Mouse (Mus musculus): ENCODE measurements around the gene Grasp. TPM values are rescaled to one million over a fixed set of nuclear protein-coding genes. Genes with fewer than 3 reads are reported as not detected.

Grasp gene
- polyA plus RNA-seq, 2 experiments from 2014 or later: 0.47 TPM; not detected in 1

- ATAC-seq: peak; percentile 48
These were observed 28.8 kb upstream of the Grasp start for GRCm38 (mm10) chr15:101194951-101195823.

- ATAC-seq: no peak
These were observed 27.8 kb upstream of the Grasp start for GRCm38 (mm10) chr15:101196079-101196795.

- no peak for ATAC-seq
These were observed 27.0 kb upstream of the Grasp start for GRCm38 (mm10) chr15:101196961-101197360.

GRCm38 (mm10) chr15:101197497-101198179 is 26.4 kb upstream of the Grasp start:
- no peak for ATAC-seq

GRCm38 (mm10) chr15:101198218-101198617 is 25.8 kb upstream of the Grasp start:
- ATAC-seq: peak; percentile 93

GRCm38 (mm10) chr15:101198850-101199249 is 25.1 kb upstream of the Grasp start:
- no peak for ATAC-seq

- no peak for ATAC-seq
These were observed 23.2 kb upstream of the Grasp start for GRCm38 (mm10) chr15:101200777-101201295.

GRCm38 (mm10) chr15:101201414-101201813 is 22.6 kb upstream of the Grasp start:
- ATAC-seq: no peak

GRCm38 (mm10) chr15:101203673-101204072 is 20.3 kb upstream of the Grasp start:
- ATAC-seq: no peak

- ATAC-seq: no peak
These were observed 19.2 kb upstream of the Grasp start for GRCm38 (mm10) chr15:101204781-101205180.

GRCm38 (mm10) chr15:101210228-101210627 is 13.8 kb upstream of the Grasp start:
- ATAC-seq: peak; percentile 72

- no peak for ATAC-seq
These were observed 12.9 kb upstream of the Grasp start for GRCm38 (mm10) chr15:101210998-101211613.

- ATAC-seq: no peak
These were observed 11.6 kb upstream of the Grasp start for GRCm38 (mm10) chr15:101212435-101212834.

- ATAC-seq: no peak
These were observed 8.9 kb upstream of the Grasp start for GRCm38 (mm10) chr15:101215136-101215535.

- ATAC-seq: no peak
These were observed 8.0 kb upstream of the Grasp start for GRCm38 (mm10) chr15:101216036-101216435.

GRCm38 (mm10) chr15:101220905-101221297 is 3.1 kb upstream of the Grasp start:
- no peak for ATAC-seq

GRCm38 (mm10) chr15:101221298-101222104 is 2.5 kb upstream of the Grasp start:
- ATAC-seq: peak; percentile 20

- ATAC-seq: no peak
These were observed 998 bp upstream of the Grasp start for GRCm38 (mm10) chr15:101222897-101223482.

- no peak for ATAC-seq
These were observed 392 bp upstream of the Grasp start for GRCm38 (mm10) chr15:101223596-101223995.

GRCm38 (mm10) chr15:101224977-101225376 is 989 bp downstream of the Grasp start:
- ATAC-seq: peak; percentile 50

- no peak for ATAC-seq
These were observed 4.0 kb downstream of the Grasp start for GRCm38 (mm10) chr15:101227971-101228370.
